8 mouse cellular contexts compared by ENCODE assay signal in the genomic region with DNA sequence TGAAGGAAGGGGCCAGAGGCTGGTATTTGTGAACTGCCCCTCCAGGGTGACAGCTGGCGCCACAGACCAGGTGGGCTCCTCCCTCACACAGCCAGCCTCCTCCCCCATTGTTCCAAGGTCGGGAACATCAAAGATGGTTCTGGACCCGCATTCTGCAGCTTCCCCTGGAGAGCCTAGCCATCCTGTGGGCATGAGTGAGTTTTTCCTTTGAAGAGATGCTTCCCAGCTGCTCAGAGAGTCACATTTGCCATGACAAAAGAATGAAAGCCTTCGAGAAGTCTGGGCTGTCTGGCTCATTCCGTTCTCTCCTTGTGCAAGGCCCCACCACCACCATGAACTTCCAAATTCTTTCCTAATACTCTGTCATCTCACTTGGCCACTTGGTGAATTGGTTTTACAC. TPM values are rescaled to one million over a fixed set of nuclear protein-coding genes. Genes with fewer than 3 reads are reported as not detected.
DNase-seq lines count a peak whose midpoint lies in the region; ATAC-seq lines count a peak whose summit lies in the region.

No protein-coding gene starts in this region.

- H3K4me1 ChIP-seq in hindbrain, embryonic 15.5 days (replicated peaks): peaks cover 34% of the 10 kb centered on the region
- peaks cover 53% of the 10 kb centered on the region for H3K4me1 ChIP-seq in midbrain, embryonic 13.5 days (replicated peaks)

- no peaks in the 10 kb centered on the region for H3K9me3 ChIP-seq in hindbrain, embryonic 15.5 days
- H3K9me3 ChIP-seq in midbrain, embryonic 13.5 days: no peaks in the 10 kb centered on the region

- no peak overlapping the region for H3K4me3 ChIP-seq in hindbrain, embryonic 15.5 days
- no peak overlapping the region for H3K4me3 ChIP-seq in midbrain, embryonic 13.5 days (replicated peaks)

- peak; percentile 16 to 27 for DNase-seq in heart, adult 18-20 months
- DNase-seq in heart, adult 8-10 months (ENCODE audit: low spot score): no peak
- DNase-seq in R1 (ENCODE audit: low read depth, low spot score): peak; percentile 75
- DNase-seq in thymus, adult 18-20 months: no peak
- DNase-seq in spleen, adult 18-20 months: no peak
- DNase-seq in adrenal gland, postnatal 10 days: no peak

- no peak overlapping the region for H3K9ac ChIP-seq in hindbrain, embryonic 15.5 days
- H3K9ac ChIP-seq in midbrain, embryonic 13.5 days (replicated peaks): 0 out of 2 replicates have a peak overlapping the region, but pooled peaks have one; percentile 17

- no peak overlapping the region for H3K4me2 ChIP-seq in hindbrain, embryonic 15.5 days
- 0 out of 2 replicates have a peak overlapping the region, but pooled peaks have one; percentile 2 for H3K4me2 ChIP-seq in midbrain, embryonic 13.5 days (replicated peaks)

- 12% methylated on average over 5 of the region's 5 CpGs for WGBS in hindbrain, embryonic 15.5 days
- 6% methylated on average over 5 of the region's 5 CpGs for WGBS in midbrain, embryonic 13.5 days

- ATAC-seq in hindbrain, embryonic 15.5 days (ENCODE audit: low FRiP score, low read depth): no peak
- no peak for ATAC-seq in midbrain, embryonic 13.5 days

- H3K36me3 ChIP-seq in hindbrain, embryonic 15.5 days: no peaks in the 10 kb centered on the region
- no peaks in the 10 kb centered on the region for H3K36me3 ChIP-seq in midbrain, embryonic 13.5 days

- H3K27me3 ChIP-seq in hindbrain, embryonic 15.5 days: 0 out of 2 replicates have a peak, but pooled peaks cover 6% of the 10 kb centered on the region
- peaks cover 15% of the 10 kb centered on the region; the same call in 1 of the 2 replicates for H3K27me3 ChIP-seq in midbrain, embryonic 13.5 days

- peak overlapping the region; percentile 63; the same call in 1 of the 2 replicates for H3K27ac ChIP-seq in hindbrain, embryonic 15.5 days (replicated peaks)
- H3K27ac ChIP-seq in midbrain, embryonic 13.5 days: no peak overlapping the region; the same call in 1 of the 2 replicates

RNA-seq across cellular contexts. Expression of gene Il17d, which starts 9.8 kb away (rescaled TPM):
- total RNA-seq in heart, adult 18-20 months (2021): 1 to 10 TPM; 2.3 to 4.3 TPM
- 1 to 10 TPM; 3.3 to 5.0 (median 3.8) TPM for total RNA-seq in heart, adult 8-10 months (2022)
- polyA plus RNA-seq in hindbrain, embryonic 15.5 days (2015; fragmentation: Nextera tagmentation; extraction: Ambion mirVana): 6.1 and 7.4 TPM in 2 replicates
- 2.6 and 4.4 TPM in 2 replicates for polyA plus RNA-seq in midbrain, embryonic 13.5 days (2015; fragmentation: Nextera tagmentation; extraction: Ambion mirVana)
- total RNA-seq in adrenal gland, postnatal 10 days (2021): 1 to 10 TPM; 3.3 to 3.8 TPM

RNA-seq across cellular contexts. Expression of gene Eef1akmt1, which starts 37.1 kb away (rescaled TPM):
- total RNA-seq in heart, adult 18-20 months (2021): 10 to 100 TPM; 36.6 to 38.3 TPM
- 10 to 100 TPM; 31.9 to 38.7 (median 35.1) TPM for total RNA-seq in heart, adult 8-10 months (2022)
- polyA plus RNA-seq in hindbrain, embryonic 15.5 days (2015; fragmentation: Nextera tagmentation; extraction: Ambion mirVana): 89.6 and 94.9 TPM in 2 replicates
- polyA plus RNA-seq in midbrain, embryonic 13.5 days (2015; fragmentation: Nextera tagmentation; extraction: Ambion mirVana): 88.9 and 89.0 TPM in 2 replicates
- total RNA-seq in adrenal gland, postnatal 10 days (2021): 10 to 100 TPM; 32.3 to 34.6 TPM

Comparison
In these comparisons a context has a peak if more than half of its experiments do, and no peak if none do; other contexts are left out.
1. DNase-seq: peak in heart, adult 18-20 months (2 of 2) and R1 (single experiment); none in heart, adult 8-10 months (single experiment), thymus, adult 18-20 months (0 of 2), spleen, adult 18-20 months (0 of 2) and adrenal gland, postnatal 10 days (single experiment).